Mouse (Mus musculus) liver, embryonic 14.5 days (tissue): ENCODE data around the gene Tulp2. TPM values are rescaled to one million over a fixed set of nuclear protein-coding genes. Genes with fewer than 3 reads are reported as not detected.

Experiments
- ATAC-seq: fragments of 200-750 bp; cut with Nextera tagmentation; 2 replicates; pipeline ENCODE4 v1.8.0; 2017; ENCODE audit warnings: moderate number of reproducible peaks, mild to moderate bottlenecking, moderate library complexity; ENCODE audit not compliant: insufficient read depth
- DNase-seq, 3 experiments: peaks; one replicate each; pipeline ENCODE4 v3.0.0-alpha.2; 2012 to 2013; ENCODE audit warnings: low read depth in 3 of 3, low spot score in 3 of 3
- H3K27ac ChIP-seq: fragments of 300-500 bp; sonication (generic); 2 replicates; pipeline ENCODE4 v1.5.1; 2014; ENCODE audit warnings: moderate library complexity, mild to moderate bottlenecking, control low read depth, inconsistent platforms
- H3K27me3 ChIP-seq: fragments of 300-500 bp; sonication (generic); 2 replicates; pipeline ENCODE4 v1.6.1; 2014; ENCODE audit warnings: mild to moderate bottlenecking, low read length, moderate library complexity; ENCODE audit not compliant: control insufficient read depth, insufficient read depth
- H3K36me3 ChIP-seq: fragments of 300-500 bp; sonication (generic); replicated peaks from 2 replicates; pipeline ENCODE4 v1.6.1; 2014; ENCODE audit warnings: low read depth; ENCODE audit not compliant: control insufficient read depth, insufficient read depth
- H3K4me1 ChIP-seq, 2 experiments: fragments of 200-500 bp in 1 of 2; fragments of 300-500 bp in 1 of 2; sonication (generic) in 1 of 2; replicated peaks; 2 replicates each; pipeline ENCODE4 v1.6.1; 2012 to 2014; ENCODE audit warnings: antibody characterized with exemption in 1 of 2, inconsistent platforms in 1 of 2, low read length in 1 of 2; ENCODE audit not compliant: control insufficient read depth in 2 of 2, insufficient read depth in 2 of 2
- H3K4me2 ChIP-seq: fragments of 300-500 bp; sonication (generic); 2 replicates; pipeline ENCODE4 v1.6.1; 2014; ENCODE audit warnings: low read depth, mild to moderate bottlenecking, control low read depth, moderate library complexity
- H3K4me3 ChIP-seq, 2 experiments: fragments of 200-500 bp in 1 of 2; fragments of 300-500 bp in 1 of 2; sonication (generic) in 1 of 2; 2 replicates each; pipeline ENCODE4 v1.5.1; 2012 to 2014; ENCODE audit warnings: low read depth in 2 of 2, low read length in 2 of 2, mild to moderate bottlenecking in 2 of 2, control low read depth in 1 of 2, inconsistent platforms in 1 of 2, moderate library complexity in 1 of 2; ENCODE audit not compliant: insufficient read depth in 1 of 2
- H3K9ac ChIP-seq: fragments of 300-500 bp; sonication (generic); replicated peaks from 2 replicates; pipeline ENCODE4 v1.6.1; 2014; ENCODE audit warnings: mild to moderate bottlenecking, control low read depth, moderate library complexity
- H3K9me3 ChIP-seq: fragments of 300-500 bp; sonication (generic); 2 replicates; pipeline ENCODE4 v1.6.1; 2016; ENCODE audit warnings: low read length, mixed read lengths; ENCODE audit not compliant: control insufficient read depth
- CTCF ChIP-seq: IDR thresholded peaks from 2 replicates; pipeline ENCODE4 v1.5.1; 2016; ENCODE audit warnings: antibody characterized with exemption, low read depth, control low read depth
- EP300 ChIP-seq: IDR thresholded peaks from 2 replicates; pipeline ENCODE4 v1.6.1; 2016; ENCODE audit warnings: antibody characterized with exemption, low read depth
- WGBS: fragments of 180-500 bp; shearing (Covaris S2); extraction: QIAGEN DNeasy Blood & Tissue Kit; methylation state at CpG from one replicate; pipeline ENCODE4 v1.1.7; 2014; ENCODE audit not compliant: insufficient replicate concordance; 5-methylcytosine and 5-hydroxymethylcytosine counted together
- polyA plus RNA-seq, 2 experiments: library from polyadenylated mRNA; depleted of rRNA in 1 of 2; stranded (reverse) in 1 of 2; unstranded in 1 of 2; fragments of >200 nt; fragmentation: Nextera tagmentation in 1 of 2; extraction: Ambion mirVana in 1 of 2; gene quantifications; 2 replicates each; pipeline versions ENCODE4 v1.2.1 to v1.2.3; 2012 to 2014

The Tulp2 gene
- polyA plus RNA-seq, 2 experiments: 0.13 to 0.47 TPM

DNA sequence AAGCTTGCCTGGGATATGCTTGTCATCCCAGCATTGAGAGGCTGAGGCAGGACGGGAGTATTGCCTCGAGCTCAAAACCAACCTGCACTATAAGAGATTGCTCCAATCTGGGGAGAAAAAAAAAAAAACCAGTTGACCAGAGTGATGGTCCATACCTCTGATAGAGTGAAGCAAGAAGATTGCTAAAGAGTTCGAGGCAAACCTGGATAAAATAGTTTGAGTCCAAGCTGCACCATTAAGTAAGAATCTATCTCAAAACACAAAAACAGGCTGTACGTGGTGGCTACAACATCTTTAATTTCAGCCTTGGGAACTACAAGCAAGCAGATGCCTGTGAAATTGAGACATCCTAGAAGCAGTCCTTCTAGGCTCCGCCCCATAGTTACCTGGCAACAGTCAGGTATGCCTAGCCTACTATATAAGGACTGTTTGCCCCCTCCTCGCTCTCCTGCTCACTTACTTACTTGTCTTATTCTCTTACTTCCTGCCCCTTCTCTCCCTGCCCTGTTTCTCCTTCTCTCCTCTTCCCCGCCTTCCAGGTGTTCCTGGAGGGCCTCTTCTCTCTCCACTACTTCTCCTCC lies 14.5 kb upstream of the Tulp2 start:
- no peaks in the 10 kb centered on the region for H3K9me3 ChIP-seq
- WGBS: 38% methylated on average over 7 of the region's 7 CpGs
- H3K4me1 ChIP-seq: peaks cover 11 to 20% of the 10 kb centered on the region in 2 experiments
- peak overlapping the region; percentile 83 for H3K4me2 ChIP-seq
- H3K27ac ChIP-seq: no peak overlapping the region
- peak overlapping the region; percentile 49 to 69 for H3K4me3 ChIP-seq
- no peaks in the 10 kb centered on the region for H3K27me3 ChIP-seq
- peaks cover 17% of the 10 kb centered on the region for H3K36me3 ChIP-seq
- peak; percentile 14 for ATAC-seq
- TF ChIP-seq EP300 (no peak), CTCF (no peak)
- DNase-seq: no peak
- H3K9ac ChIP-seq: peak overlapping the region; percentile 31; the same call in 1 of the 2 replicates

- peak in 2 of 3 experiments; percentile 59 to 62 for DNase-seq
These were observed 10.8 kb upstream of the Tulp2 start for GRCm38 (mm10) chr7:45470869-45471268.

GRCm38 (mm10) chr7:45475291-45475969 lies 6.2 kb upstream of the Tulp2 start:
- no peaks in the 10 kb centered on the region for H3K9me3 ChIP-seq
- H3K4me3 ChIP-seq: peak overlapping the region; percentile 6 to 38; a peak in 2 of 4 replicates
- peak; percentile 60 for ATAC-seq
- DNase-seq: no peak
- peak overlapping the region; percentile 48 for H3K27ac ChIP-seq
- H3K36me3 ChIP-seq: no peaks in the 10 kb centered on the region
- 43% methylated on average over 16 of the region's 16 CpGs for WGBS
- no peak for TF ChIP-seq CTCF
- TF ChIP-seq EP300: no peak
- peak overlapping the region; percentile 31 for H3K9ac ChIP-seq
- H3K27me3 ChIP-seq: no peaks in the 10 kb centered on the region
- H3K4me1 ChIP-seq: peaks cover 10 to 17% of the 10 kb centered on the region in 2 experiments
- H3K4me2 ChIP-seq: peak overlapping the region; percentile 57

More at GRCm38 (mm10) chr7:45470869-45471268, 10.8 kb upstream of the Tulp2 start:
- H3K27ac ChIP-seq: no peak overlapping the region
- no peak overlapping the region for H3K4me2 ChIP-seq
- WGBS: 3% methylated on average over 3 of the region's 3 CpGs
- H3K4me3 ChIP-seq: no peak overlapping the region
- H3K36me3 ChIP-seq: no peaks in the 10 kb centered on the region
- no peak overlapping the region for H3K9ac ChIP-seq
- H3K27me3 ChIP-seq: no peaks in the 10 kb centered on the region
- ATAC-seq: no peak
- peaks cover 15 to 22% of the 10 kb centered on the region in 2 experiments for H3K4me1 ChIP-seq
- TF ChIP-seq CTCF (peak; percentile 81), EP300 (no peak)
- no peaks in the 10 kb centered on the region for H3K9me3 ChIP-seq

- Histone ChIP-seq H3K4me1 (peaks cover 7 to 13% of the 10 kb centered on the region in 2 experiments), H3K9ac (no peak overlapping the region), H3K4me2 (no peak overlapping the region), H3K27me3 (no peaks in the 10 kb centered on the region), H3K4me3 (no peak overlapping the region), H3K9me3 (no peaks in the 10 kb centered on the region), H3K27ac (no peak overlapping the region), H3K36me3 (no peaks in the 10 kb centered on the region)
- TF ChIP-seq CTCF (no peak), EP300 (no peak)
- WGBS: 31% methylated on average over 1 of the region's 1 CpGs
- ATAC-seq (no peak), DNase-seq (no peak)
These were observed 5.2 kb upstream of the Tulp2 start for GRCm38 (mm10) chr7:45476453-45476852.

DNA sequence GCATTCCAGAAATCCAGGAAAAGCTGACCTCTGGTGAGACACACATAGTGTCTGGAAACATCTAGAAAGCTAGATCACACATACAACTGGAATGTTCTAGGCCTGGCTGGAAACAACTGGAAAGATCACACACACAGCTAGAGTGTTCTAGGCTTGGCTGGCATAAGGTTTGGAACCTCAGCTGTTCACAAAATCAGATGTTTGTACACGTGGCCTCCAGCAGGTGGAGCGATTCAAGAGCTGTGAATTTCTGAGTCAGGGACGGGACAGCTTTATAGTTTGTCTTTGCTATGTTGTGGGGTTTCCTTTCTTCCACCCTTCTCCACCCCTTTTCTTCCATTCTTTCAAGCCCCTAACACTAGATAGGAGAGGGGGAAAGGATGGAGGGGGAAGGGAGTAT lies 4.7 kb upstream of the Tulp2 start:
- TF ChIP-seq CTCF (peak; percentile 85), EP300 (no peak)
- DNase-seq: no peak
- Histone ChIP-seq H3K4me3 (no peak overlapping the region), H3K9me3 (no peaks in the 10 kb centered on the region), H3K4me1 (peaks cover 7 to 17% of the 10 kb centered on the region in 2 experiments), H3K36me3 (no peaks in the 10 kb centered on the region), H3K4me2 (no peak overlapping the region), H3K27me3 (no peaks in the 10 kb centered on the region), H3K27ac (no peak overlapping the region), H3K9ac (no peak overlapping the region)
- no peak for ATAC-seq
- 11% methylated on average over 3 of the region's 3 CpGs for WGBS
